Mouse (Mus musculus): ENCODE data around the gene Sox5. TPM values are rescaled to one million over a fixed set of nuclear protein-coding genes. Genes with fewer than 3 reads are reported as not detected.

Gene Sox5
- total RNA-seq, 4 experiments from 2014 or later = 46.1 to 57.5 (median 51.3) TPM

GRCm38 (mm10) chr6:143866566-143866965, 915.2 kb downstream of the Sox5 start:
- no peak for DNase-seq (ENCODE audit: low spot score in 2 of 2)

DNA sequence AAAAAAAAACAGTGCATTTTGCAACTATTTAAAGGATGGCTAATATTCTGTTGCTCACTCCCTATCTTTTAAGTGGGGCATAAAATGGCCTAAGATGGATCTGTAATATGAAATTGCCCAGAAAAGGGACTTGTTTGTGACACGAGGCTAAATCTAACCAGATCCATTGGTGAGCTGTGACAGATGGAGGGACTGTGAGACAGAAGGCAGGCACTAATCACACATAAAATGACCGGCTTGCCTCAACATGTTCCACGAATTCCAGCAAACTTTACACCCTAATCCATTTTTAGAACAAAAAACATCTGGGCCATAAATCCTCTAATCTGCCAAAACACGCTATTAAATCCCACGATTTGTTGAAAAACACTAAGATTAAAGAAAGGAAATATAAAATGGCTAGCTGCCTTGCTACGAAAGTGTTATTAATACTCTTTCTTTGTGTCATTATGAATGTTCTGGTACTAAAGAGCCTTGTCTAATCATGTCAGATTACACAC, 919.1 kb downstream of the Sox5 start:
- no peak for DNase-seq (ENCODE audit: low spot score in 2 of 2)

GRCm38 (mm10) chr6:143860036-143860435, 921.7 kb downstream of the Sox5 start:
- DNase-seq (ENCODE audit: low spot score in 2 of 2) = no peak

- no peak for DNase-seq (ENCODE audit: low spot score in 2 of 2)
These were observed 922.2 kb downstream of the Sox5 start for GRCm38 (mm10) chr6:143859535-143859934.

- no peak for DNase-seq (ENCODE audit: low spot score in 2 of 2)
These were observed 923.2 kb downstream of the Sox5 start for GRCm38 (mm10) chr6:143858551-143858950.

- DNase-seq (ENCODE audit: low spot score in 2 of 2) = no peak
These were observed 924.4 kb downstream of the Sox5 start for GRCm38 (mm10) chr6:143857376-143857775.

- no peak for DNase-seq (ENCODE audit: low spot score in 2 of 2)
These were observed 926.4 kb downstream of the Sox5 start for GRCm38 (mm10) chr6:143855421-143855820.

GRCm38 (mm10) chr6:143854031-143854430, 927.7 kb downstream of the Sox5 start:
- DNase-seq (ENCODE audit: low spot score in 2 of 2) = peak in 1 of 2 experiments; percentile 66

DNA sequence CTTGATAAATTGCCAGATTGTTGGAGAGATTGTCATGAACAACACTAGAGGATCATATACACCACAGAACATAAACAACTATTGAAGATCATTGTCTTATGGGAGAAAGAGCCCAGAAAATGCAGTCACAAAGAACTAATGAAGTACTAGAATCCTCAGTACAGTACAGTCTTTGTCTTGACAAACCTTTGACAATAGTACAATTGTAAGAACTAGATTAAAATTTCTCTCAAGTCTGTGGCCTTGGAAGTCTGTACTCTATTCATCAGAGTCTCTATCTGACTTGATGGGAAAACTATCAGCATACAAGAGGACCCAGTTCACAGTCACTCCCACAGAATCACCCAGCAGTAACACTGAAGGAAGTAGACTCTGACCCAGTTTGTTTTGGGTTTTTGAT, 936.0 kb downstream of the Sox5 start:
- DNase-seq (ENCODE audit: low spot score in 2 of 2) = no peak

- DNase-seq (ENCODE audit: low spot score in 2 of 2) = no peak
These were observed 937.1 kb downstream of the Sox5 start for GRCm38 (mm10) chr6:143844701-143844970.

- no peak for DNase-seq (ENCODE audit: low spot score in 2 of 2)
These were observed 937.7 kb downstream of the Sox5 start for GRCm38 (mm10) chr6:143843933-143844700.

GRCm38 (mm10) chr6:143841954-143842353, 939.8 kb downstream of the Sox5 start:
- DNase-seq (ENCODE audit: low spot score in 2 of 2) = no peak

GRCm38 (mm10) chr6:143841109-143841638, 940.6 kb downstream of the Sox5 start:
- no peak for DNase-seq (ENCODE audit: low spot score in 2 of 2)

- DNase-seq (ENCODE audit: low spot score in 2 of 2) = no peak
These were observed 943.2 kb downstream of the Sox5 start for GRCm38 (mm10) chr6:143838384-143839076.

DNA sequence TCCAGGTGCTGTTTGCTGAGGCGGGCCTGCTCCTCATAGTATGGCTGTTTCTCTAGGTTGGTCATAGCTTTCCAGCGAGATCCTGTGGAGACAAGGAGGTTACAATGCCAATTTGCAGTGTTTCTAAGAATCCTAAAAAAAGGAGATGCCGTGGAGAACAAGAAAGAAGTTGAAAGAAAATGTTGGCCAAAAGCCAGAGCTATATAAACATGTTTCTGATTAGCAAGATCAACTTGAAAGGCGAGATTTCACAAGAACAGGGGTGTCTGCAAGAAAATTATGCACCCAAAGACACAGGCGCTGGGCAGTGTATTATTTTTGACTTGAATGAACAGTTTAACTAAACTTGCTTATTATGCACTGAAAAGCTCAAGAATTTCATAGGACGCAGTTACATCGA, 946.4 kb downstream of the Sox5 start:
- DNase-seq (ENCODE audit: low spot score in 2 of 2) = no peak

- DNase-seq (ENCODE audit: low spot score in 2 of 2) = no peak
These were observed 947.8 kb downstream of the Sox5 start for GRCm38 (mm10) chr6:143833986-143834385.

DNA sequence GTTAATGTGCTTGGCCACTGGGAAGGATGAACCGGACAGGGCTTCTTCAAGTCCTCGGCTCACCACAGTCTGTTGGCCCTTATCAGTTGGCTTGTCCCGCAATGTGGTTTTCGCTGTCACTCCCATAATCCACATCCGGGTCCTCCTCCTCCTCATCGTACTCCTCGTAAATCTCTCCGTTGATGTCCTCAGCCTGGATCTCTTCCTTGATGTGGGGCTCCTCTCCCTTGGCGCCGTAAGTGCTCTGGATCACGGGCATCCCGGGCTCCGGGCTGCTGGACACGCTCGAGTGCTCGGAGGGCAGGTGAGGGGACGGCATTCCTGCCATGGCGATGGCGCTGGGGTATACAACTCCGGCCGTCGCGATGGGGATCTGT, 948.6 kb downstream of the Sox5 start:
- no peak for DNase-seq (ENCODE audit: low spot score in 2 of 2)

- no peak for DNase-seq (ENCODE audit: low spot score in 2 of 2)
These were observed 949.1 kb downstream of the Sox5 start for GRCm38 (mm10) chr6:143832483-143833181.

GRCm38 (mm10) chr6:143831246-143831645, 950.5 kb downstream of the Sox5 start:
- DNase-seq (ENCODE audit: low spot score in 2 of 2) = no peak

- no peak for DNase-seq (ENCODE audit: low spot score in 2 of 2)
These were observed 951.6 kb downstream of the Sox5 start for GRCm38 (mm10) chr6:143830131-143830530.

DNA sequence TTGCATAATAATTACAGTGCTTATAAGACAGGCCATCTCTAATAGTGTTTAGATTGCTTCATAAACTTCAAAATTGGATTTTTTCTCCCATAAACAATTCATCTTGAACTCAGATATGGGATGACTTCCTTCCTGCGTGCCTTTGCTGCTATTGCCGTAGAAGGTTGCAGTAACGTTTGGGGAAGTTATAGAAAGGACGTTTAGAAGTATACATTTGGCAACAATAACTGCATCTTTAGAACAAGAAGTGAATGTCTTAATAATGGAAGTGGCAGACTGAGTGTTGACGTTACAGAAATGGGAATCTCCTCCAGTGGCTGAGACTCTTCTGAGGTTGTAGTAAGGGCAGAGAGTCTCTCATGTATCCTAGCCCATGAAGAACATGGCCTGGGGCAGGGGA, 955.0 kb downstream of the Sox5 start:
- DNase-seq (ENCODE audit: low spot score in 2 of 2) = no peak

DNA sequence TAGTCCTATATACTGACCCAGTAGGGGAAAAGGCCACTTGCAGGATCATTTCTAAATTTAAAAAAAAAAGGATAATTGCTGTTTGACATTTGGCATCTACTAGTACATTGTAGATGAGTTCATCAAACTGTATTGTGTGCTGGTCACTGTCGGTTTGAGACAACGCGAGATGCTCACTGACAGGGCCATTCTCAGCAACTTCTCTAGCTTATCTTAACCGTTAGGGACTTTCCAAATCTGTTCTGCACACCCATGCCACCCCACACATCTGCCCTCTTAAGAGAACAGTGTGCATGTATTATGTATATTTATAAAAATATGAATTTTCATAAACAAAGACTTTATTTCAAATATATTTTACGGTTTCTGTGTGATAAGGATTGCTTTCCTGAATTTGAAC, 955.8 kb downstream of the Sox5 start:
- no peak for DNase-seq (ENCODE audit: low spot score in 2 of 2)
